Mouse (Mus musculus): ENCODE results near the gene Ptprg.

GRCm38 (mm10) chr14:12027247-12027646, 473.9 kb downstream of the Ptprg start:
- TF ChIP-seq CTCF (conservative IDR thresholded peaks at IDR 0.05; ENCODE audit: low read length) (no peak), NANOG (IDR thresholded peaks at IDR 0.05; ENCODE audit: borderline replicate concordance, low read length) (no peak)

All from E14TG2a.4 (cell line).